21 mouse cellular contexts compared by ENCODE assay signal in the genomic region with DNA sequence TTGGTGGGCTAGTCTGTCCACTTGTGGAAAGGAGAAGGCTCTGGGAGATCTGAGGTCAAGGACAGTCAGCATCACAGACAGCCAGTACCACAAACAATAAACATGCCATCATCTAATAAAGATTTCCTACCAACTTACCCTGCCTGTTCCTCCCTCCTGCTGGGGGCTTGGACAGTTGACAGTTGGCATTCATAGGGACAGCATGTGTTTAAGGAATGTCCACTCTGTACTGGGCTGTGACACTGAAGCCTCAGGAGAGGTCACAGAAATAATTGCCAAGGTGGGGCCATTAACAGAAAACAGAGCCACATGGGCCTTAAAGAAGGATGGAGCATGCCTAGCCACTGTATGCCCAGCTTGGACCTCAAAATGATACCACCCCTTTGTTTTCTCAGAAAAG. TPM values are rescaled to one million over a fixed set of nuclear protein-coding genes. Genes with fewer than 3 reads are reported as not detected.
A peak's percentile ranks its signal among the peaks of the same experiment; 100 is the strongest.
DNase-seq lines count a peak whose midpoint lies in the region; ATAC-seq and TF ChIP-seq lines count a peak whose summit lies in the region.
"Had no signal": no experiment of that assay in that cellular context is flagged by ENCODE, and none has a peak within 500 bp of the region (broad histone marks: within the 10 kb centered on the region; RNA-seq: fewer than 3 reads in every experiment).

No protein-coding gene starts in this region.

- H3K9me3 ChIP-seq in embryonic facial prominence, embryonic 14.5 days (ENCODE audit: control insufficient read depth, low read length): peaks cover 4% of the 10 kb centered on the region
- no peaks in the 10 kb centered on the region for H3K9me3 ChIP-seq in midbrain, embryonic 14.5 days (ENCODE audit: control insufficient read depth, low read length)
- H3K9me3 ChIP-seq: liver, embryonic 13.5 days; lung, embryonic 15.5 days; neural tube, embryonic 15.5 days had no signal

- intact Hi-C loops in gastrocnemius, adult 2 months (cut with DNase I): no loop called here
- intact Hi-C loops in gastrocnemius, postnatal 14 days (cut with DNase I; ENCODE audit: low total_unique reads): no loop called here

- peak overlapping the region; percentile 41 for H3K27ac ChIP-seq in gastrocnemius, adult 2 months
- H3K27ac ChIP-seq in embryonic facial prominence, embryonic 14.5 days (replicated peaks; ENCODE audit: low read depth, low read length): peak overlapping the region; percentile 71; the same call in 1 of the 2 replicates
- no peak overlapping the region for H3K27ac ChIP-seq in midbrain, embryonic 14.5 days (replicated peaks; ENCODE audit: low read depth, low read length)
- H3K27ac ChIP-seq: liver, embryonic 13.5 days; lung, embryonic 15.5 days; neural tube, embryonic 15.5 days had no signal

- ATAC-seq in embryonic facial prominence, embryonic 14.5 days (ENCODE audit: low read depth): no peak
- no peak for ATAC-seq in midbrain, embryonic 14.5 days (ENCODE audit: low FRiP score, low TSS enrichment)

- no peak overlapping the region for H3K4me3 ChIP-seq in gastrocnemius, adult 2 months
- no peak overlapping the region for H3K4me3 ChIP-seq in embryonic facial prominence, embryonic 14.5 days (ENCODE audit: low read depth, low read length)
- no peak overlapping the region for H3K4me3 ChIP-seq in midbrain, embryonic 14.5 days (replicated peaks; ENCODE audit: low read depth, low read length)
- H3K4me3 ChIP-seq: limb, embryonic 12.5 days; liver, embryonic 13.5 days; lung, embryonic 15.5 days; midbrain, embryonic 12.5 days; myocyte; neural tube, embryonic 15.5 days had no signal

- H3K9ac ChIP-seq in embryonic facial prominence, embryonic 14.5 days (ENCODE audit: low read depth, low read length): no peak overlapping the region
- no peak overlapping the region for H3K9ac ChIP-seq in midbrain, embryonic 14.5 days (replicated peaks; ENCODE audit: low read length)
- H3K9ac ChIP-seq: limb, embryonic 12.5 days; liver, embryonic 13.5 days; lung, embryonic 15.5 days; midbrain, embryonic 12.5 days; neural tube, embryonic 15.5 days had no signal

- H3K36me3 ChIP-seq in embryonic facial prominence, embryonic 14.5 days (ENCODE audit: control insufficient read depth, insufficient read depth, low read length): no peaks in the 10 kb centered on the region
- H3K36me3 ChIP-seq in midbrain, embryonic 14.5 days (ENCODE audit: control insufficient read depth, insufficient read depth, low read length): no peaks in the 10 kb centered on the region
- H3K36me3 ChIP-seq: limb, embryonic 12.5 days; liver, embryonic 13.5 days; lung, embryonic 15.5 days; midbrain, embryonic 12.5 days; neural tube, embryonic 15.5 days had no signal

- H3K4me1 ChIP-seq in embryonic facial prominence, embryonic 14.5 days (ENCODE audit: control insufficient read depth, insufficient read depth, low read length): peaks cover 14% of the 10 kb centered on the region
- peaks cover 5% of the 10 kb centered on the region; the same call in 1 of the 2 replicates for H3K4me1 ChIP-seq in midbrain, embryonic 14.5 days (ENCODE audit: control insufficient read depth, insufficient read depth, low read length)
- H3K4me1 ChIP-seq: lung, embryonic 15.5 days; midbrain, embryonic 12.5 days had no signal

- no peaks in the 10 kb centered on the region for H3K27me3 ChIP-seq in embryonic facial prominence, embryonic 14.5 days (replicated peaks; ENCODE audit: control insufficient read depth, insufficient read depth, low read length)
- no peaks in the 10 kb centered on the region for H3K27me3 ChIP-seq in midbrain, embryonic 14.5 days (ENCODE audit: control insufficient read depth, insufficient read depth, low read length)
- H3K27me3 ChIP-seq: limb, embryonic 12.5 days; liver, embryonic 13.5 days; lung, embryonic 15.5 days; midbrain, embryonic 12.5 days; neural tube, embryonic 15.5 days had no signal

- no peak overlapping the region for H3K4me2 ChIP-seq in embryonic facial prominence, embryonic 14.5 days (ENCODE audit: low read depth, low read length)
- no peak overlapping the region for H3K4me2 ChIP-seq in midbrain, embryonic 14.5 days (ENCODE audit: low read length)
- H3K4me2 ChIP-seq: limb, embryonic 12.5 days; liver, embryonic 13.5 days; lung, embryonic 15.5 days; midbrain, embryonic 12.5 days; neural tube, embryonic 15.5 days had no signal

- DNase-seq in gastrocnemius, adult 2 months: peak; percentile 36
- DNase-seq in gastrocnemius, postnatal 14 days: no peak
- peak; percentile 93 for DNase-seq in brain, adult 2 months (ENCODE audit: low read depth, low spot score)
- DNase-seq in cerebellum, adult 9-11 months: peak; percentile 88
- no peak for DNase-seq in embryonic facial prominence, embryonic 14.5 days (ENCODE audit: low spot score)
- no peak for DNase-seq in kidney, adult 9 months
- no peak for DNase-seq in midbrain, embryonic 14.5 days
- DNase-seq in urinary bladder, adult 2 months (ENCODE audit: low spot score): no peak
- DNase-seq: adrenal gland, adult 2 months; liver, embryonic 13.5 days had no signal

- TF ChIP-seq CTCF in gastrocnemius, adult 2 months (IDR thresholded peaks at IDR 0.05): no peak

RNA-seq across cellular contexts. Expression of gene Ptpre, which starts 34.1 kb away (rescaled TPM):
- total RNA-seq in gastrocnemius, adult 2 months (2021): 1 to 10 TPM; 1.2 to 1.6 TPM
- 1 to 10 TPM; 2.6 to 4.5 TPM for total RNA-seq in gastrocnemius, postnatal 14 days (2021)
- polyA plus RNA-seq in embryonic facial prominence, embryonic 14.5 days (2014; fragmentation: Nextera tagmentation; extraction: Ambion mirVana): 3.9 and 4.1 TPM in 2 replicates
- 5.0 and 6.7 TPM in 2 replicates for polyA plus RNA-seq in midbrain, embryonic 14.5 days (2014; fragmentation: Nextera tagmentation; extraction: Ambion mirVana)
- polyA plus RNA-seq in urinary bladder, adult 2 months (2012; rRNA removed): 6.5 and 7.4 TPM in 2 replicates

RNA-seq across cellular contexts. Expression of gene Clrn3, which starts 42.9 kb away (rescaled TPM):
- not detected for total RNA-seq in gastrocnemius, adult 2 months (2021)
- not detected for total RNA-seq in gastrocnemius, postnatal 14 days (2021)
- not detected in 2 replicates for polyA plus RNA-seq in embryonic facial prominence, embryonic 14.5 days (2014; fragmentation: Nextera tagmentation; extraction: Ambion mirVana)
- not detected in 2 replicates for polyA plus RNA-seq in midbrain, embryonic 14.5 days (2014; fragmentation: Nextera tagmentation; extraction: Ambion mirVana)
- polyA plus RNA-seq in urinary bladder, adult 2 months (2012; rRNA removed): not detected in 2 replicates
- total RNA-seq: adrenal gland, adult 2 months; layer of hippocampus, adult 18-20 months; MEL had no signal
- polyA plus RNA-seq: adrenal gland, adult 2 months; embryonic facial prominence, embryonic 11.5 days; forebrain, embryonic 11.5 days; heart, embryonic 14.5 days; hindbrain, embryonic 11.5 days; limb, embryonic 12.5 days; liver, embryonic 13.5 days; midbrain, embryonic 12.5 days; myocyte; neural tube, embryonic 15.5 days had no signal

Comparison
In these comparisons a context has a peak if more than half of its experiments do, and no peak if none do; other contexts are left out.
1. DNase-seq: peak in gastrocnemius, adult 2 months (single experiment), brain, adult 2 months (single experiment) and cerebellum, adult 9-11 months (single experiment); none in gastrocnemius, postnatal 14 days (single experiment), embryonic facial prominence, embryonic 14.5 days (single experiment), kidney, adult 9 months (single experiment), midbrain, embryonic 14.5 days (single experiment) and urinary bladder, adult 2 months (single experiment).